Mouse (Mus musculus): ENCODE results near the gene Frmd4b. TPM values are rescaled to one million over a fixed set of nuclear protein-coding genes. Genes with fewer than 3 reads are reported as not detected.
"Not testable (repeated sequence)": the region's sequence is repeated elsewhere in the genome, so short reads cannot be mapped to it uniquely, and the experiment has no call there.

Gene Frmd4b
- total and polyA plus RNA-seq, 3 experiments = 0.44 to 2.9 TPM; not detected in 1

DNA sequence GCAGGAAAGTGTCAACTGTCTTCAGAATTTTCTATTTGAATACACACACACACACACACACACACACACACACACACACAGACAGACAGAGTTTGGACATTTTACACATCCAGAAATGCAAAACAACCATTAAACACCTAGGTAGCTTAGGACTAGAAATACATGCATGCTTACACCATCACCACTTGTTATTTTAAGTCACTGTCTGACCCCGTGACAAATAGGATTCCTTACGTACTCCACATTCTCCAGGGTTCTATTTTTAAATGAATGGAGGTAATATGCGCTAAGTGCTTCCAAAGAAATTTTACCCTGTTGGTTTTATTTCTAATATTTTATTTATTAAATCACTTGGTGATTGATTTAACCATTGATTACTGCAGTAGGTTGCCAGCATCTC, 351.6 kb downstream of the Frmd4b start:
- Histone ChIP-seq H3K4me3 (ENCODE audit: low read depth, low read length) (no peak overlapping the region), H3K27me3 (ENCODE audit: insufficient read depth, low read length) (no peaks in the 10 kb centered on the region), H3K4me1 (ENCODE audit: insufficient read depth, low read depth, low read length) (no peaks in the 10 kb centered on the region), H3K36me3 (replicated peaks) (no peaks in the 10 kb centered on the region), H3K9me3 (replicated peaks) (no peaks in the 10 kb centered on the region)
- TF ChIP-seq GATA2 (IDR thresholded peaks at IDR 0.05; ENCODE audit: borderline replicate concordance, low read depth, low read length) (no peak), POLR2AphosphoS5 (IDR thresholded peaks at IDR 0.05; ENCODE audit: insufficient replicate concordance, low read depth, low read length) (no peak), GATA1 (IDR thresholded peaks at IDR 0.05; ENCODE audit: borderline replicate concordance, low read length) (no peak), TAL1 (conservative IDR thresholded peaks at IDR 0.05; ENCODE audit: low read depth, low read length) (no peak), CTCF (IDR thresholded peaks at IDR 0.05; ENCODE audit: low read depth, low read length) (no peak)
- no peak for DNase-seq (ENCODE audit: low spot score)
- no peak for ATAC-seq (ENCODE audit: extremely low read depth, insufficient number of reproducible peaks, low FRiP score, poor library complexity, severe bottlenecking)

DNA sequence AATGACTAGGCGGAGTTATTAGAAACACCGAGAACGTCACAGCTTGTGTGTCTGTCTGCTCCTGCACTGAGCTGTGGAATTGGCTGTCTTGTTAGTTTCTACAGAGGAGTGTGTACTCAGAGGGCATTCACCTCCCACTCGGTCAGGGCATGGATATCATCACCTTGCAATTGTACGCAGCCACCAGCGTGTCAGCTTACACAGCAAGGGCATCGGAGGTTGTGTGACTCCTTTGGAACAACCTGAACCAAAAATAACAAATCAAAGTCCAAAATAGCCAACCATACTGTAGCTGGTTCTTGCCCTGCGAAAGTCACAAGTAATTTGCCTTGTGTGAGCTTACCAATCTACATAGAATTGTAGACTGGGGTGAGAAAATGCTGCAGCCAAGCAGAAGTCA, 352.1 kb downstream of the Frmd4b start:
- Histone ChIP-seq H3K4me3 (ENCODE audit: low read depth, low read length) (no peak overlapping the region), H3K36me3 (replicated peaks) (no peaks in the 10 kb centered on the region), H3K9me3 (replicated peaks) (no peaks in the 10 kb centered on the region), H3K27me3 (ENCODE audit: insufficient read depth, low read length) (no peaks in the 10 kb centered on the region), H3K4me1 (ENCODE audit: insufficient read depth, low read depth, low read length) (no peaks in the 10 kb centered on the region)
- ATAC-seq (ENCODE audit: extremely low read depth, insufficient number of reproducible peaks, low FRiP score, poor library complexity, severe bottlenecking) = no peak
- TF ChIP-seq GATA2 (IDR thresholded peaks at IDR 0.05; ENCODE audit: borderline replicate concordance, low read depth, low read length) (no peak), CTCF (IDR thresholded peaks at IDR 0.05; ENCODE audit: low read depth, low read length) (no peak), GATA1 (IDR thresholded peaks at IDR 0.05; ENCODE audit: borderline replicate concordance, low read length) (no peak), TAL1 (conservative IDR thresholded peaks at IDR 0.05; ENCODE audit: low read depth, low read length) (no peak), POLR2AphosphoS5 (IDR thresholded peaks at IDR 0.05; ENCODE audit: insufficient replicate concordance, low read depth, low read length) (no peak)
- no peak for DNase-seq (ENCODE audit: low spot score)

DNA sequence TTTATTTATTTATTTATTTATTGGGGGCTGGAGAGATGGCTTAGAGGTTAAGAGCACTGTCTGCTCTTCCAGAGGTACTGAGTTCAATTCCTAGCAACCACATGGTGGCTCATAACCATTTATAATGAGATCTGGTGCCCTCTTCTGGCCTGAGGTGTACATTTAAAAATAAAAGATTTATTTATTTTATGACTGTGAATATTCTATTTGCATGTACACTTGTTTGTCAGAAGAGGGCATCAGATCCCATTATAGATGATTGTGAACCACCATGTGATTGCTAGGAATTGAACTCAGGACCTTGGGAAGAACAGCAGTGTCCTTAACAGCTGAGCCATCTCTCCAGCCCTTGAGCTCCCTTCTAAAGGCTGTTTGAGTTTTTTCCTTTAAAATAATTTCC, 353.6 kb downstream of the Frmd4b start:
- not testable (repeated sequence) for H3K36me3 ChIP-seq (replicated peaks); H3K27me3 ChIP-seq (ENCODE audit: insufficient read depth, low read length); H3K9me3 ChIP-seq (replicated peaks); H3K4me3 ChIP-seq (ENCODE audit: low read depth, low read length); H3K4me1 ChIP-seq (ENCODE audit: insufficient read depth, low read depth, low read length); DNase-seq (ENCODE audit: low spot score); ATAC-seq (ENCODE audit: extremely low read depth, insufficient number of reproducible peaks, low FRiP score, poor library complexity, severe bottlenecking)

DNA sequence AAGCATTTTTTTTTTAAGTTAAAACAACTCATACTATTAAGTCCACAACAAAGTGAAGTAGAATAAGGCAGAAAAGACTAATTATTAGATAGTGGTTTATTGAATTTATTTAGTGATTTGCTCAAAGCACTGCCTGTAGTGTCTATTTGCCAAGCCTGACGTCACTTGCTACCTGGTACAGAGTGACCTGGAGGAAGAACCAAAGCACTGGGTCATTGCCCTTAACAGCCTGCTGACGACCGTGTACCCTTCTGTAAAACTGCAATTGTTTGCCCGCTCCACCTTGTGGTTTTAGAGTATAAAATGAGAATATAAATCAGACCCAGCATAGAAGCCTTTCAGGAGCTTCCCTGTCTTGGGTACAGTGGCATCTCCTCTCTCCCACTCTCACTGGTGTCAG, 355.1 kb downstream of the Frmd4b start:
- no peaks in the 10 kb centered on the region for H3K9me3 ChIP-seq (replicated peaks)
- TF ChIP-seq CTCF (IDR thresholded peaks at IDR 0.05; ENCODE audit: low read depth, low read length) (no peak), GATA2 (IDR thresholded peaks at IDR 0.05; ENCODE audit: borderline replicate concordance, low read depth, low read length) (no peak), GATA1 (IDR thresholded peaks at IDR 0.05; ENCODE audit: borderline replicate concordance, low read length) (no peak), POLR2AphosphoS5 (IDR thresholded peaks at IDR 0.05; ENCODE audit: insufficient replicate concordance, low read depth, low read length) (no peak), TAL1 (conservative IDR thresholded peaks at IDR 0.05; ENCODE audit: low read depth, low read length) (no peak)
- no peak for ATAC-seq (ENCODE audit: extremely low read depth, insufficient number of reproducible peaks, low FRiP score, poor library complexity, severe bottlenecking)

DNA sequence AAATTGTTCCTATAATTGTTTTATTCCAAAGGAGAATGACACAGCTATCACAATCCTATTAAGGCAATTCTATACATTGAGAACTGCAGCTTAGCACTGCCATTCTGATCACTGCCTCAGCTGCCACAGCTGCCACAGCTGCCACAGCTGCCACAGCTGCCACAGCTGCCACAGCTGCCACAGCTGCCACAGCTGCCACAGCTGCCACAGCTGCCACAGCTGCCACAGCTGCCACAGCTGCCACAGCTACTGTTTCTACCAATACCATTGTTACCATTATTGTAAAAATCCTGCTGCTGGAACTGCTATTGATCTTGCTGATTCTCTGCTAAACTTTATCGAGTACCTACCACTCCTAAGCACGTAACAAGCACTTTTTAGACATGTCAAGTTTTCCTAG, 357.4 kb downstream of the Frmd4b start:
- not testable (repeated sequence) for H3K4me3 ChIP-seq (ENCODE audit: low read depth, low read length); ATAC-seq (ENCODE audit: extremely low read depth, insufficient number of reproducible peaks, low FRiP score, poor library complexity, severe bottlenecking); H3K9me3 ChIP-seq (replicated peaks); H3K27me3 ChIP-seq (ENCODE audit: insufficient read depth, low read length); DNase-seq (ENCODE audit: low spot score); H3K4me1 ChIP-seq (ENCODE audit: insufficient read depth, low read depth, low read length); H3K36me3 ChIP-seq (replicated peaks)

More for the DNA sequence above, 355.1 kb downstream of the Frmd4b start:
- H3K4me3 ChIP-seq (ENCODE audit: low read depth, low read length) = no peak overlapping the region
- H3K4me1 ChIP-seq (ENCODE audit: insufficient read depth, low read depth, low read length) = no peaks in the 10 kb centered on the region
- H3K36me3 ChIP-seq (replicated peaks) = no peaks in the 10 kb centered on the region
- DNase-seq (ENCODE audit: low spot score) = no peak
- H3K27me3 ChIP-seq (ENCODE audit: insufficient read depth, low read length) = no peaks in the 10 kb centered on the region

DNA sequence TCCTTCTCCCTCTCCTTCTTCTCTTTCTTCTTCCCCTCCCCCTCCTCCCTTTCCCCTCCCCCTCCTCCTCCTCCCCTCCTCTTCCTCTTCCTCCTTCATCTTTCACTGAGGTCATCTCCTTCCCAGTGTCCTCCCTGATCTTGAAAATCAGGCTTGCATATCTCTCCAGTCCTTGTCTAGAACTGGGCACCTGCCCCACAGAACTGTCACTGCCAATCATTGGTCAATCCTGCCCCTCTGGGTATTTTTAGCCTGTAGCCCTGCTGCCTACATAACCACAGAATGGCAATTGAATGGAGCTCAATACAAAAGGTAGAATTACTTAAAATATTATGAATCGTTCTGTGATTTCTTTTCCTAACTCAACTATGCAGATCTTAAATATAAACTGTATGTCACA, 358.9 kb downstream of the Frmd4b start:
- no peaks in the 10 kb centered on the region for H3K9me3 ChIP-seq (replicated peaks)
- DNase-seq (ENCODE audit: low spot score) (no peak), ATAC-seq (ENCODE audit: extremely low read depth, insufficient number of reproducible peaks, low FRiP score, poor library complexity, severe bottlenecking) (no peak)
- H3K27me3 ChIP-seq (ENCODE audit: insufficient read depth, low read length) = no peaks in the 10 kb centered on the region
- no peaks in the 10 kb centered on the region for H3K4me1 ChIP-seq (ENCODE audit: insufficient read depth, low read depth, low read length)
- no peaks in the 10 kb centered on the region for H3K36me3 ChIP-seq (replicated peaks)
- no peak overlapping the region for H3K4me3 ChIP-seq (ENCODE audit: low read depth, low read length)
- no peak for TF ChIP-seq GATA2 (IDR thresholded peaks at IDR 0.05; ENCODE audit: borderline replicate concordance, low read depth, low read length)
- TF ChIP-seq CTCF (IDR thresholded peaks at IDR 0.05; ENCODE audit: low read depth, low read length) = no peak
- no peak for TF ChIP-seq GATA1 (IDR thresholded peaks at IDR 0.05; ENCODE audit: borderline replicate concordance, low read length)
- TF ChIP-seq TAL1 (conservative IDR thresholded peaks at IDR 0.05; ENCODE audit: low read depth, low read length) = no peak
- no peak for TF ChIP-seq POLR2AphosphoS5 (IDR thresholded peaks at IDR 0.05; ENCODE audit: insufficient replicate concordance, low read depth, low read length)

DNA sequence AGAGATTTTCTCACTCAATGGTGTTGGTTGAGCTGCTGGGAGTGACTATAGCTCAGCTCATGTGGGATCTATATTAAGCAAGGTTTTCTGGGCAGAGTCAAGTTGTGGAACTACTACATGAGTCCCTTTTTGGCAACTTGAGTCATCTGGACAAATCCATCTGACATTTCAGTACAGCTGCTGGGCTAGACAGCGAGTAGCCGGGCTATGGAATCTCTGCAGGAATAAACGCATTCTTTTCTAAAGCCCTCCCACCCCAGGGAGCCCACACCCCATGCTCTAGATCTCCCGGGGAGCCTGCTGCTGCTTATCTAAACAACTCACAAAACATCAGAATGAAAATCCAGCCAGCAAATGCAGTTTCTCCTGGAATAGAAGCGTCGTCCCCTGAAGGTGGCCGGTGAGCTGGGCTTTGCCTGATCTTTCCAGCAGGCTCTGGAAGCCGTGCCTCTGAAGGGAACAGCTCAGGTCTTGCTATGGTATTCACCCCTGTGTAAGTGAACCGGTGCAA, 364.6 kb downstream of the Frmd4b start, which contains the start of gene Lmod3:
Lmod3 (minus strand) TSS at position 49 of the 511 bp plus-strand sequence.
- DNase-seq (ENCODE audit: low spot score) = no peak
- no peak within 1 kb of the TSS for H3K4me3 ChIP-seq (ENCODE audit: low read depth, low read length)
- H3K4me1 ChIP-seq (ENCODE audit: insufficient read depth, low read depth, low read length) = no peaks in the 10 kb centered on the region
- H3K36me3 ChIP-seq (replicated peaks) = no peaks in the 10 kb centered on the region
- no peak for ATAC-seq (ENCODE audit: extremely low read depth, insufficient number of reproducible peaks, low FRiP score, poor library complexity, severe bottlenecking)
- H3K27me3 ChIP-seq (ENCODE audit: insufficient read depth, low read length) = no peaks in the 10 kb centered on the region
- no peak for TF ChIP-seq TAL1 (conservative IDR thresholded peaks at IDR 0.05; ENCODE audit: low read depth, low read length)
- TF ChIP-seq GATA1 (IDR thresholded peaks at IDR 0.05; ENCODE audit: borderline replicate concordance, low read length) = no peak
- no peak for TF ChIP-seq CTCF (IDR thresholded peaks at IDR 0.05; ENCODE audit: low read depth, low read length)
- TF ChIP-seq POLR2AphosphoS5 (IDR thresholded peaks at IDR 0.05; ENCODE audit: insufficient replicate concordance, low read depth, low read length) = no peak
- no peak for TF ChIP-seq GATA2 (IDR thresholded peaks at IDR 0.05; ENCODE audit: borderline replicate concordance, low read depth, low read length)
- H3K9me3 ChIP-seq (replicated peaks) = no peaks in the 10 kb centered on the region
